Mouse (Mus musculus) cerebellum, adult 2 months (tissue): Measurements from ENCODE around the gene Tmed6.

Experiments used
- CTCF ChIP-seq: fragments of 200-500 bp; IDR thresholded peaks from 2 replicates; pipeline ENCODE4 v1.5.1; 2011; ENCODE audit warnings: low read depth, mild to moderate bottlenecking, control low read depth, low read length, moderate library complexity, borderline replicate concordance; ENCODE audit not compliant: insufficient read depth
- POLR2A ChIP-seq: fragments of 200-500 bp; IDR thresholded peaks from 2 replicates; pipeline ENCODE4 v1.6.1; 2011; ENCODE audit warnings: low read length, control low read depth, borderline replicate concordance; ENCODE audit not compliant: insufficient read depth

DNA sequence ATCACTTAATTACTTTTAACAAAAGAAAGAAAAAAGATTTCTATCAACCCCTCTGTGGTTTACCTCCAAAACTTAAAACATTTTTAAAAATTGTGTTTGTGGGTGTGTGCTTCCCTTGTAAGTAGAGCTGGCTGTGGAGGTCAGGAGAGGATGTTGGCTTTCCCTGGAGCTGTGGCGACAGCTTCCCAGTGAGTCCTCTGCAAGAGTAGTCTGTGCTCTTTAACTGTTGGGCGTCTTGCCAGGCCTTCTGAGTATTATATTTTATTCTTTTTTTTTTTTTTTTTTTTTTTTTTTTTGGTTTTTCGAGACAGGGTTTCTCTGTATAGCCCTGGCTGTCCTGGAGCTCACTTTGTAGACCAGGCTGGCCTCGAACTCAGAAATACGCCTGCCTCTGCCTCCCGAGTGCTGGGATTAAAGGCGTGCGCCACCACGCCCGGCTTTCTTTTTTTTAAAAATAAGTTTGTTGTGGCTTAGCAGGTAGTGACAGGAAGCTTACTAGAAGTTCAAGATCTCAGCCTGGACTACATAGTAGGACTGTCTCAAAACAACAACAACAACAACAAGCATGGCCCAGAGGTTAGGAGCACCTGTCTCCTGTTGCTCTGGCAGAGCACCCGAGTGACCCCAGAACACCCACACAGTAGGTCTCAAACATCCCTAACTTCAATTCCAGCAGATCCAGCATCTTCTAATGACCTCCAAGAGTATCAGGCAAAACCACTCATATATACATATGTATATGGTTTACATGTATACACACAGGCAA is 46.1 kb upstream of the Tmed6 start:
- no peak for TF ChIP-seq CTCF
- no peak for TF ChIP-seq POLR2A
